Mouse (Mus musculus): ENCODE data around the gene Rnf4. TPM values are rescaled to one million over a fixed set of nuclear protein-coding genes. Genes with fewer than 3 reads are reported as not detected.

Rnf4 gene
- total and polyA plus RNA-seq, 3 experiments, result 150 to 184 TPM; not detected in 1

DNA sequence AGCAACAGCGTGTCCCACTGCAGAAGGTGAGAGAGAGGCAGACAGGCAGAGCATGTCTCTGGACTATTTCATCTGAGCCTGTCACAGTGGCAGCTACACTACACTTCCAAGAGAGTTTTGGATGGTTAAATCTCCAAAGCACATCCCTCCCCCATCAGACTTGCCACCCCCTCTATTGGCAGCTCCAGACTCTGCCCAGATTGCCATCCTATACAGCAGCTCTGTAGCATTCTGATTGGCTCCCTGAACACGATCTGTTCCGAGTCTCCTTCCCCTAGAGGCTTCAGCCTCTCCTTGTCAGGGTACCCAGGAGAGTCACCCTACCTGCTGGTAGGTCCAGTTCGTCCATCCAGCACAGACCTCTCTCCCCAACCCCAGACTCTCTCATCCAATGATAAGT is 38.0 kb upstream of the Rnf4 start:
- no peak for DNase-seq (ENCODE audit: low read depth, low spot score)
- Histone ChIP-seq H3K27ac (ENCODE audit: control insufficient read depth, low read depth, low read length) (no peak overlapping the region), H3K79me2 (ENCODE audit: control insufficient read depth, insufficient read depth, low read length, poor library complexity) (no peaks in the 10 kb centered on the region), H3K9ac (ENCODE audit: control insufficient read depth, low read depth, low read length, poor library complexity, severe bottlenecking) (no peak overlapping the region), H3K4me3 (ENCODE audit: control insufficient read depth in 1 of 2, insufficient read depth in 1 of 2, low read depth in 2 of 2, low read length in 2 of 2) (no peak overlapping the region), H3K27me3 (ENCODE audit: control insufficient read depth in 1 of 2, insufficient read depth in 2 of 2, low read length in 2 of 2) (peaks cover 19 to 25% of the 10 kb centered on the region in 2 experiments), H3K36me3 (ENCODE audit: control insufficient read depth in 1 of 2, insufficient read depth in 2 of 2, low read length in 2 of 2) (no peaks in the 10 kb centered on the region), H3K9me3 (replicated peaks; ENCODE audit: insufficient read depth, low read length) (no peaks in the 10 kb centered on the region), H3K4me1 (ENCODE audit: control insufficient read depth in 1 of 2, insufficient read depth in 2 of 2, low read length in 2 of 2) (no peaks in the 10 kb centered on the region)
- TF ChIP-seq TAL1 (IDR thresholded peaks at IDR 0.05; ENCODE audit: low read length), result no peak
- no peak for TF ChIP-seq MAX (IDR thresholded peaks at IDR 0.05; ENCODE audit: low read length)
- no peak for TF ChIP-seq USF1 (IDR thresholded peaks at IDR 0.05; ENCODE audit: low read depth, low read length)
- TF ChIP-seq CHD2 (IDR thresholded peaks at IDR 0.05; ENCODE audit: low read length), result no peak

DNA sequence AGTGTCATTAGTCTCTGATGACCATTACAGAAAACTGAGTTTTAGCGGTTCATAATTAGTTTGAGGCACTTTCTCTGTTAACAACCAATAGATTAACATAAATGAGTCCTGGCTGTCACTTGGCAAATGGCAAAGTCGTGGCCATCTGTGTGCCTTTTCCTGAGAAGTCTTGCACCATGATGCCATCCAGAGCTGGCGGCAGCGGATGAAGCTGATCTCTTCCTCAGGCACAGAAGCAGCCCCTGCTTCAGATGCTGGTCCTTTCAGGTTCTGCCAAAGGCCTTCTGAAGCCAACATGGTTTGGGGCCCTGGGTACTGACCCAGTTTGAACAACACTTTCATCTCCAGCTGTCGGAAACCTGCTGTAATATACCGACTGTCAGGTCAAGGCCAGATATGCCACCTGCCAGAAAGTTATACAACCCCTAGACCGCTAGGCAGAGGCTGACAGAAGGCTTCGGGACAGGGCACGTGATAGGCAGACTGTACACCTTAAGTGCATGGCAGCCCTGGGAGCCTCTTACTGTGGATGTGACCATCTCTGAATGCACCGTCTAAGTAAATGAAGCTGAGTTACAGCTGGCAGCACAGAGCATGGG is 37.1 kb upstream of the Rnf4 start:
- H3K4me1 ChIP-seq (ENCODE audit: control insufficient read depth in 1 of 2, insufficient read depth in 2 of 2, low read length in 2 of 2), result no peaks in the 10 kb centered on the region
- H3K9me3 ChIP-seq (replicated peaks; ENCODE audit: insufficient read depth, low read length), result no peaks in the 10 kb centered on the region
- no peak for TF ChIP-seq BHLHE40 (IDR thresholded peaks at IDR 0.05; ENCODE audit: borderline replicate concordance, low read depth, low read length)
- TF ChIP-seq ELF1 (IDR thresholded peaks at IDR 0.05; ENCODE audit: low read depth, low read length), result no peak
- no peak for TF ChIP-seq POLR2A (IDR thresholded peaks at IDR 0.05; ENCODE audit: control insufficient read depth in 1 of 2, insufficient read depth in 1 of 2, low read depth in 1 of 2, low read length in 2 of 2, poor library complexity in 1 of 2)
- no peak for TF ChIP-seq NRF1 (IDR thresholded peaks at IDR 0.05; ENCODE audit: insufficient read depth, low read depth, low read length, poor library complexity, severe bottlenecking)
- no peak for TF ChIP-seq POLR2AphosphoS5 (IDR thresholded peaks at IDR 0.05; ENCODE audit: borderline replicate concordance, low read depth, low read length)
- TF ChIP-seq EP300 (IDR thresholded peaks at IDR 0.05; ENCODE audit: low read depth in 1 of 2, low read length in 2 of 2), result no peak
- no peak for TF ChIP-seq MAZ (IDR thresholded peaks at IDR 0.05; ENCODE audit: low read depth, low read length)
- TF ChIP-seq RAD21 (IDR thresholded peaks at IDR 0.05; ENCODE audit: low read depth, low read length), result no peak
- TF ChIP-seq ETS1 (IDR thresholded peaks at IDR 0.05; ENCODE audit: low read depth, low read length), result no peak
- TF ChIP-seq ZKSCAN1 (IDR thresholded peaks at IDR 0.05; ENCODE audit: low read depth, low read length), result no peak
- TF ChIP-seq GATA1 (IDR thresholded peaks at IDR 0.05; ENCODE audit: low read depth, low read length), result no peak
- H3K27me3 ChIP-seq (ENCODE audit: control insufficient read depth in 1 of 2, insufficient read depth in 2 of 2, low read length in 2 of 2), result peaks cover 20 to 33% of the 10 kb centered on the region in 2 experiments
- DNase-seq (ENCODE audit: low read depth, low spot score), result no peak
- no peak overlapping the region for H3K4me3 ChIP-seq (ENCODE audit: control insufficient read depth in 1 of 2, insufficient read depth in 1 of 2, low read depth in 2 of 2, low read length in 2 of 2)
- H3K36me3 ChIP-seq (ENCODE audit: control insufficient read depth in 1 of 2, insufficient read depth in 2 of 2, low read length in 2 of 2), result no peaks in the 10 kb centered on the region
- no peak overlapping the region for H3K9ac ChIP-seq (ENCODE audit: control insufficient read depth, low read depth, low read length, poor library complexity, severe bottlenecking)
- no peaks in the 10 kb centered on the region for H3K79me2 ChIP-seq (ENCODE audit: control insufficient read depth, insufficient read depth, low read length, poor library complexity)
- H3K27ac ChIP-seq (ENCODE audit: control insufficient read depth, low read depth, low read length), result no peak overlapping the region

DNA sequence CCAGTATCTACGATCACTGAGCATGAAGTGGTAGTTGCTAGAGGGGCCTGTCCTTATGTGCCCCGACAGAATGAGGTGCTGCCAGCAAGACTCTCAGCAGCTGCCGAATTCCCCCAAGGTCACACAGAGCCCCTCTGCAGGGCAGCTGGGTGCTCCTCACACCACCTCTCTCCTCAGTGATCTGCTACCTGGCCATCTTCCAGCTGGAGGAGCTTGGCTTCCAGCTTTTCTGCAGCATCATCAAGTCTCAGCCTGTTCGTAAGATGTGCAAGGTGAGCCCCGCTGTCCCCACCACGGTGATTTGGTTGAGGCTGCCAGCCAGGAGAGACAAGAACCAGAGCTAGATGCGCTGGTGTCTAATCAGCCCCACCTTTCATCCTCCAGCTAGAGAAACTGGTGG is 33.7 kb upstream of the Rnf4 start:
- DNase-seq (ENCODE audit: low read depth, low spot score), result no peak
- Histone ChIP-seq H3K27ac (ENCODE audit: control insufficient read depth, low read depth, low read length) (no peak overlapping the region), H3K9me3 (replicated peaks; ENCODE audit: insufficient read depth, low read length) (no peaks in the 10 kb centered on the region), H3K27me3 (ENCODE audit: control insufficient read depth in 1 of 2, insufficient read depth in 2 of 2, low read length in 2 of 2) (peaks cover 23 to 28% of the 10 kb centered on the region in 2 experiments), H3K9ac (ENCODE audit: control insufficient read depth, low read depth, low read length, poor library complexity, severe bottlenecking) (no peak overlapping the region), H3K4me3 (ENCODE audit: control insufficient read depth in 1 of 2, insufficient read depth in 1 of 2, low read depth in 2 of 2, low read length in 2 of 2) (no peak overlapping the region), H3K4me1 (ENCODE audit: control insufficient read depth in 1 of 2, insufficient read depth in 2 of 2, low read length in 2 of 2) (no peaks in the 10 kb centered on the region), H3K36me3 (ENCODE audit: control insufficient read depth in 1 of 2, insufficient read depth in 2 of 2, low read length in 2 of 2) (no peaks in the 10 kb centered on the region), H3K79me2 (ENCODE audit: control insufficient read depth, insufficient read depth, low read length, poor library complexity) (no peaks in the 10 kb centered on the region)
- no peak for TF ChIP-seq TCF12 (IDR thresholded peaks at IDR 0.05; ENCODE audit: low read depth, low read length)
- TF ChIP-seq EP300 (IDR thresholded peaks at IDR 0.05; ENCODE audit: low read depth in 1 of 2, low read length in 2 of 2), result no peak
- no peak for TF ChIP-seq POLR2A (IDR thresholded peaks at IDR 0.05; ENCODE audit: control insufficient read depth in 1 of 2, insufficient read depth in 1 of 2, low read depth in 1 of 2, low read length in 2 of 2, poor library complexity in 1 of 2)
- TF ChIP-seq GABPA (IDR thresholded peaks at IDR 0.05; ENCODE audit: low read depth, low read length), result no peak
- TF ChIP-seq MYC (IDR thresholded peaks at IDR 0.05; ENCODE audit: low read depth, low read length), result no peak
- TF ChIP-seq USF2 (IDR thresholded peaks at IDR 0.05; ENCODE audit: borderline replicate concordance in 1 of 2, insufficient read depth in 1 of 2, low read depth in 1 of 2, low read length in 2 of 2), result no peak
- no peak for TF ChIP-seq USF1 (IDR thresholded peaks at IDR 0.05; ENCODE audit: low read depth, low read length)
- no peak for TF ChIP-seq POLR2AphosphoS5 (IDR thresholded peaks at IDR 0.05; ENCODE audit: borderline replicate concordance, low read depth, low read length)
- TF ChIP-seq GATA1 (IDR thresholded peaks at IDR 0.05; ENCODE audit: low read depth, low read length), result no peak
- no peak for TF ChIP-seq MXI1 (IDR thresholded peaks at IDR 0.05; ENCODE audit: low read depth, low read length)
- TF ChIP-seq POLR2AphosphoS2 (IDR thresholded peaks at IDR 0.05; ENCODE audit: low read length), result no peak
- TF ChIP-seq RAD21 (IDR thresholded peaks at IDR 0.05; ENCODE audit: low read depth, low read length), result no peak
- TF ChIP-seq MAX (IDR thresholded peaks at IDR 0.05; ENCODE audit: low read length), result no peak
- no peak for TF ChIP-seq ZKSCAN1 (IDR thresholded peaks at IDR 0.05; ENCODE audit: low read depth, low read length)
- no peak for TF ChIP-seq CHD1 (IDR thresholded peaks at IDR 0.05; ENCODE audit: low read depth, low read length)
- TF ChIP-seq NRF1 (IDR thresholded peaks at IDR 0.05; ENCODE audit: insufficient read depth, low read depth, low read length, poor library complexity, severe bottlenecking), result no peak
- TF ChIP-seq MAZ (IDR thresholded peaks at IDR 0.05; ENCODE audit: low read depth, low read length), result no peak
